Mouse (Mus musculus) heart, embryonic 14.5 days (tissue): ENCODE results near the gene Gnb4. TPM values are rescaled to one million over a fixed set of nuclear protein-coding genes. Genes with fewer than 3 reads are reported as not detected.

Experiments used
- ATAC-seq: fragments of 200-750 bp; cut with Nextera tagmentation; 2 replicates; pipeline ENCODE4 v1.8.0; 2017; ENCODE audit warnings: low read depth, moderate TSS enrichment; ENCODE audit not compliant: insufficient number of reproducible peaks, insufficient read depth, low FRiP score
- H3K27ac ChIP-seq, 2 experiments: fragments of 200-500 bp in 1 of 2; fragments of 300-500 bp in 1 of 2; sonication (generic) in 1 of 2; replicated peaks in 1 of 2; 2 replicates each; pipeline ENCODE4 v1.5.1; 2012 to 2014; ENCODE audit warnings: low read depth in 2 of 2, low read length in 2 of 2, control low read depth in 1 of 2, mild to moderate bottlenecking in 1 of 2, mixed read lengths in 1 of 2; ENCODE audit not compliant: control insufficient read depth in 1 of 2, insufficient read depth in 1 of 2
- H3K27me3 ChIP-seq: fragments of 300-500 bp; sonication (generic); 2 replicates; pipeline ENCODE4 v1.6.1; 2014; ENCODE audit warnings: mild to moderate bottlenecking, low read length, control low read depth; ENCODE audit not compliant: control insufficient read depth, insufficient read depth
- H3K36me3 ChIP-seq: fragments of 300-500 bp; sonication (generic); 2 replicates; pipeline ENCODE4 v1.6.1; 2014; ENCODE audit warnings: mild to moderate bottlenecking, control low read depth, low read length, mixed read lengths; ENCODE audit not compliant: control insufficient read depth, insufficient read depth
- H3K4me1 ChIP-seq, 2 experiments: fragments of 200-500 bp in 1 of 2; fragments of 300-500 bp in 1 of 2; sonication (generic) in 1 of 2; 2 replicates each; pipeline ENCODE4 v1.6.1; 2012 to 2014; ENCODE audit warnings: low read length in 2 of 2, control low read depth in 1 of 2, mixed read lengths in 1 of 2; ENCODE audit not compliant: control insufficient read depth in 2 of 2, insufficient read depth in 2 of 2
- H3K4me2 ChIP-seq: fragments of 300-500 bp; sonication (generic); 2 replicates; pipeline ENCODE4 v1.6.1; 2014; ENCODE audit warnings: mild to moderate bottlenecking, low read length
- H3K4me3 ChIP-seq, 2 experiments: fragments of 200-500 bp in 1 of 2; fragments of 300-500 bp in 1 of 2; sonication (generic) in 1 of 2; 2 replicates each; pipeline ENCODE4 v1.5.1; 2012 to 2014; ENCODE audit warnings: low read length in 2 of 2, mild to moderate bottlenecking in 2 of 2, control low read depth in 1 of 2, low read depth in 1 of 2, moderate library complexity in 1 of 2; ENCODE audit not compliant: control insufficient read depth in 1 of 2, insufficient read depth in 1 of 2
- H3K9ac ChIP-seq: fragments of 300-500 bp; sonication (generic); 2 replicates; pipeline ENCODE4 v1.6.1; 2014; ENCODE audit warnings: mild to moderate bottlenecking, low read length
- H3K9me3 ChIP-seq: fragments of 300-500 bp; sonication (generic); 2 replicates; pipeline ENCODE4 v1.6.1; 2016; ENCODE audit warnings: low read length, control low read depth; ENCODE audit not compliant: control insufficient read depth
- WGBS: fragments of 180-500 bp; shearing (Covaris S2); extraction: QIAGEN DNeasy Blood & Tissue Kit; methylation state at CpG from one replicate; pipeline ENCODE4 v1.1.7; 2014; 5-methylcytosine and 5-hydroxymethylcytosine counted together
- polyA plus RNA-seq: library from polyadenylated mRNA; unstranded; fragments of >200 nt; fragmentation: Nextera tagmentation; extraction: Ambion mirVana; gene quantifications from 2 replicates; pipeline ENCODE4 v1.2.1, GENCODE M21; 2014

Gene Gnb4
- polyA plus RNA-seq, 1 experiment from 2014 or later: 56.9 TPM

- Histone ChIP-seq H3K27ac (no peak overlapping the region), H3K9ac (no peak overlapping the region), H3K36me3 (no peaks in the 10 kb centered on the region), H3K4me1 (no peaks in the 10 kb centered on the region), H3K9me3 (no peaks in the 10 kb centered on the region), H3K4me2 (no peak overlapping the region), H3K27me3 (no peaks in the 10 kb centered on the region), H3K4me3 (no peak overlapping the region)
- no peak for ATAC-seq
- WGBS: 62% methylated on average over 5 of the region's 5 CpGs
These were observed 16.4 kb upstream of the Gnb4 start for GRCm38 (mm10) chr3:32632760-32633264.

- ATAC-seq: no peak
- H3K4me1 ChIP-seq: no peaks in the 10 kb centered on the region
- no peaks in the 10 kb centered on the region for H3K36me3 ChIP-seq
- H3K4me2 ChIP-seq: no peak overlapping the region
- H3K9ac ChIP-seq: no peak overlapping the region
- H3K9me3 ChIP-seq: no peaks in the 10 kb centered on the region
- no peaks in the 10 kb centered on the region for H3K27me3 ChIP-seq
- no peak overlapping the region for H3K4me3 ChIP-seq
- 52% methylated on average over 4 of the region's 4 CpGs for WGBS
- H3K27ac ChIP-seq: no peak overlapping the region
These were observed 13.8 kb upstream of the Gnb4 start for GRCm38 (mm10) chr3:32630210-32630609.

- Histone ChIP-seq H3K36me3 (no peaks in the 10 kb centered on the region), H3K27ac (no peak overlapping the region), H3K4me1 (no peaks in the 10 kb centered on the region), H3K9me3 (no peaks in the 10 kb centered on the region), H3K27me3 (no peaks in the 10 kb centered on the region), H3K4me3 (no peak overlapping the region), H3K9ac (no peak overlapping the region), H3K4me2 (no peak overlapping the region)
- WGBS: 63% methylated on average over 7 of the region's 7 CpGs
- no peak for ATAC-seq
These were observed 11.8 kb upstream of the Gnb4 start for GRCm38 (mm10) chr3:32628141-32628540.

GRCm38 (mm10) chr3:32622106-32622505 lies 5.7 kb upstream of the Gnb4 start:
- Histone ChIP-seq H3K4me2 (no peak overlapping the region), H3K27ac (no peak overlapping the region), H3K4me3 (no peak overlapping the region), H3K27me3 (no peaks in the 10 kb centered on the region), H3K4me1 (peaks cover 0 to 4% of the 10 kb centered on the region in 2 experiments; a peak in 1 of 4 replicates), H3K9me3 (no peaks in the 10 kb centered on the region), H3K36me3 (no peaks in the 10 kb centered on the region), H3K9ac (no peak overlapping the region)
- ATAC-seq: no peak
- WGBS: 80% methylated on average over 3 of the region's 3 CpGs

GRCm38 (mm10) chr3:32621658-32622057 lies 5.3 kb upstream of the Gnb4 start:
- no peak overlapping the region for H3K4me3 ChIP-seq
- H3K27ac ChIP-seq: no peak overlapping the region
- no peaks in the 10 kb centered on the region for H3K9me3 ChIP-seq
- ATAC-seq: no peak
- no peaks in the 10 kb centered on the region for H3K27me3 ChIP-seq
- H3K9ac ChIP-seq: no peak overlapping the region
- H3K4me1 ChIP-seq: peaks cover 0 to 6% of the 10 kb centered on the region in 2 experiments; a peak in 2 of 4 replicates
- no peaks in the 10 kb centered on the region for H3K36me3 ChIP-seq
- H3K4me2 ChIP-seq: no peak overlapping the region
- 89% methylated on average over 1 of the region's 1 CpGs for WGBS

GRCm38 (mm10) chr3:32617053-32617642 lies 763 bp upstream of the Gnb4 start:
- H3K27me3 ChIP-seq: no peaks in the 10 kb centered on the region
- peak overlapping the region; percentile 78 to 94 for H3K4me3 ChIP-seq
- peak overlapping the region; percentile 71 for H3K4me2 ChIP-seq
- H3K4me1 ChIP-seq: peaks cover 0 to 11% of the 10 kb centered on the region in 2 experiments; a peak in 2 of 4 replicates
- 13% methylated on average over 16 of the region's 16 CpGs for WGBS
- no peaks in the 10 kb centered on the region for H3K36me3 ChIP-seq
- H3K9me3 ChIP-seq: 0 out of 2 replicates have a peak, but pooled peaks cover 4% of the 10 kb centered on the region
- peak overlapping the region; percentile 72 to 79 for H3K27ac ChIP-seq
- 0 out of 2 replicates have a peak, but pooled peaks have one; percentile 9 for ATAC-seq
- H3K9ac ChIP-seq: peak overlapping the region; percentile 79

- H3K4me3 ChIP-seq: peak overlapping the region; percentile 78 to 94
- H3K36me3 ChIP-seq: no peaks in the 10 kb centered on the region
- H3K27ac ChIP-seq: peak overlapping the region in 1 of 2 experiments; percentile 72; a peak in 2 of 4 replicates
- no peaks in the 10 kb centered on the region for H3K27me3 ChIP-seq
- H3K4me2 ChIP-seq: peak overlapping the region; percentile 71
- peak overlapping the region; percentile 79 for H3K9ac ChIP-seq
- peaks cover 0 to 11% of the 10 kb centered on the region in 2 experiments; a peak in 2 of 4 replicates for H3K4me1 ChIP-seq
- no peak for ATAC-seq
- 6% methylated on average over 14 of the region's 14 CpGs for WGBS
- 0 out of 2 replicates have a peak, but pooled peaks cover 4% of the 10 kb centered on the region for H3K9me3 ChIP-seq
These were observed 417 bp downstream of the Gnb4 start for GRCm38 (mm10) chr3:32616006-32616330.
